Mouse (Mus musculus) heart, embryonic 10.5 days (tissue): ENCODE data around the gene Atox1. TPM values are rescaled to one million over a fixed set of nuclear protein-coding genes. Genes with fewer than 3 reads are reported as not detected.

Experiments
- DNase-seq: peaks from one replicate; pipeline ENCODE4 v3.0.0-alpha.2; 2017; ENCODE audit warnings: low spot score
- H3K27ac ChIP-seq: fragments of 300-500 bp; sonication (generic); 2 replicates; pipeline ENCODE4 v1.5.1; 2016; ENCODE audit warnings: mild to moderate bottlenecking
- H3K27me3 ChIP-seq: fragments of 300-500 bp; sonication (generic); 2 replicates; pipeline ENCODE4 v1.6.1; 2016; ENCODE audit warnings: mild to moderate bottlenecking; ENCODE audit not compliant: poor library complexity, insufficient read depth, severe bottlenecking
- H3K36me3 ChIP-seq: fragments of 300-500 bp; sonication (generic); 2 replicates; pipeline ENCODE4 v1.6.1; 2016; ENCODE audit warnings: mild to moderate bottlenecking, moderate library complexity
- H3K4me1 ChIP-seq: fragments of 300-500 bp; sonication (generic); 2 replicates; pipeline ENCODE4 v1.6.1; 2016; ENCODE audit warnings: mild to moderate bottlenecking
- H3K4me3 ChIP-seq: fragments of 300-500 bp; sonication (generic); 2 replicates; pipeline ENCODE4 v1.5.1; 2016; ENCODE audit warnings: mild to moderate bottlenecking, moderate library complexity
- H3K9me3 ChIP-seq: fragments of 300-500 bp; sonication (generic); 2 replicates; pipeline ENCODE4 v1.6.1; 2016; ENCODE audit warnings: mild to moderate bottlenecking, moderate library complexity
- WGBS: fragments of 180-500 bp; shearing (Covaris S2); methylation state at CpG from one replicate; pipeline ENCODE4 v1.1.7; 2016; 5-methylcytosine and 5-hydroxymethylcytosine counted together
- polyA plus RNA-seq: library from polyadenylated mRNA; unstranded; fragments of >200 nt; fragmentation: Nextera tagmentation; extraction: Ambion mirVana; gene quantifications from 2 replicates; pipeline ENCODE4 v1.2.1, GENCODE M21; 2016

The Atox1 gene
- polyA plus RNA-seq, 1 experiment from 2014 or later, result 269 TPM

GRCm38 (mm10) chr11:55444772-55445171 lies 16.3 kb downstream of the Atox1 start:
- Histone ChIP-seq H3K4me3 (no peak overlapping the region), H3K27me3 (no peaks in the 10 kb centered on the region), H3K27ac (no peak overlapping the region; the same call in 1 of the 2 replicates), H3K36me3 (peaks cover 15% of the 10 kb centered on the region), H3K4me1 (peaks cover 35% of the 10 kb centered on the region), H3K9me3 (no peaks in the 10 kb centered on the region)
- no peak for DNase-seq
- WGBS, result 5% methylated on average over 1 of the region's 1 CpGs

- H3K4me1 ChIP-seq, result peaks cover 33% of the 10 kb centered on the region
- no peak for DNase-seq
- no peak overlapping the region for H3K4me3 ChIP-seq
- no peaks in the 10 kb centered on the region for H3K27me3 ChIP-seq
- H3K9me3 ChIP-seq, result no peaks in the 10 kb centered on the region
- H3K36me3 ChIP-seq, result no peaks in the 10 kb centered on the region
- H3K27ac ChIP-seq, result no peak overlapping the region
- 56% methylated on average over 5 of the region's 5 CpGs for WGBS
These were observed 21.3 kb downstream of the Atox1 start for GRCm38 (mm10) chr11:55439718-55440117.

- WGBS, result 33% methylated on average over 4 of the region's 4 CpGs
These were observed 23.0 kb downstream of the Atox1 start for GRCm38 (mm10) chr11:55438031-55438430.

GRCm38 (mm10) chr11:55436089-55436488 lies 24.9 kb downstream of the Atox1 start:
- Histone ChIP-seq H3K9me3 (no peaks in the 10 kb centered on the region), H3K27ac (no peak overlapping the region), H3K4me1 (peaks cover 24% of the 10 kb centered on the region), H3K4me3 (no peak overlapping the region), H3K27me3 (no peaks in the 10 kb centered on the region), H3K36me3 (no peaks in the 10 kb centered on the region)
- DNase-seq, result no peak
- 78% methylated on average over 6 of the region's 6 CpGs for WGBS

More at GRCm38 (mm10) chr11:55438031-55438430, 23.0 kb downstream of the Atox1 start:
- no peak overlapping the region; the same call in 1 of the 2 replicates for H3K27ac ChIP-seq
- no peaks in the 10 kb centered on the region for H3K9me3 ChIP-seq
- H3K4me1 ChIP-seq, result peaks cover 34% of the 10 kb centered on the region
- no peak for DNase-seq
- no peak overlapping the region for H3K4me3 ChIP-seq
- no peaks in the 10 kb centered on the region for H3K36me3 ChIP-seq
- H3K27me3 ChIP-seq, result no peaks in the 10 kb centered on the region

GRCm38 (mm10) chr11:55432981-55433380 lies 28.1 kb downstream of the Atox1 start:
- Histone ChIP-seq H3K27ac (peak overlapping the region; percentile 86), H3K27me3 (no peaks in the 10 kb centered on the region)

GRCm38 (mm10) chr11:55429973-55430372 lies 31.1 kb downstream of the Atox1 start:
- WGBS, result 92% methylated on average over 2 of the region's 2 CpGs
- no peaks in the 10 kb centered on the region for H3K36me3 ChIP-seq
- H3K9me3 ChIP-seq, result no peaks in the 10 kb centered on the region
- H3K27me3 ChIP-seq, result no peaks in the 10 kb centered on the region
- H3K4me3 ChIP-seq, result no peak overlapping the region
- peaks cover 27% of the 10 kb centered on the region for H3K4me1 ChIP-seq
- peak overlapping the region; percentile 52; the same call in 1 of the 2 replicates for H3K27ac ChIP-seq
- no peak for DNase-seq

More at GRCm38 (mm10) chr11:55432981-55433380, 28.1 kb downstream of the Atox1 start:
- peak; percentile 86 for DNase-seq
- Histone ChIP-seq H3K36me3 (no peaks in the 10 kb centered on the region), H3K9me3 (no peaks in the 10 kb centered on the region), H3K4me3 (no peak overlapping the region), H3K4me1 (peaks cover 30% of the 10 kb centered on the region)
- whole genome bisulfite sequencing, result 14% methylated on average over 3 of the region's 3 CpGs

- Histone ChIP-seq H3K4me3 (0 out of 2 replicates have a peak overlapping the region, but pooled peaks have one; percentile 12), H3K27me3 (no peaks in the 10 kb centered on the region), H3K36me3 (no peaks in the 10 kb centered on the region), H3K4me1 (peaks cover 43% of the 10 kb centered on the region), H3K9me3 (no peaks in the 10 kb centered on the region), H3K27ac (peak overlapping the region; percentile 87)
- 21% methylated on average over 16 of the region's 16 CpGs for WGBS
- DNase-seq, result peak; percentile 91
These were observed 32.6 kb downstream of the Atox1 start for GRCm38 (mm10) chr11:55428186-55429012.

- Histone ChIP-seq H3K27me3 (no peaks in the 10 kb centered on the region), H3K4me1 (peaks cover 61% of the 10 kb centered on the region), H3K9me3 (no peaks in the 10 kb centered on the region), H3K27ac (peak overlapping the region; percentile 81), H3K4me3 (no peak overlapping the region), H3K36me3 (no peaks in the 10 kb centered on the region)
- DNase-seq, result no peak
- WGBS, result 77% methylated on average over 8 of the region's 8 CpGs
These were observed 36.2 kb downstream of the Atox1 start for GRCm38 (mm10) chr11:55424746-55425360.

- peak overlapping the region; percentile 81 for H3K27ac ChIP-seq
- WGBS, result 23% methylated on average over 4 of the region's 4 CpGs
- no peaks in the 10 kb centered on the region for H3K9me3 ChIP-seq
- DNase-seq, result peak; percentile 87
- no peak overlapping the region for H3K4me3 ChIP-seq
- H3K27me3 ChIP-seq, result no peaks in the 10 kb centered on the region
- H3K36me3 ChIP-seq, result no peaks in the 10 kb centered on the region
- peaks cover 63% of the 10 kb centered on the region for H3K4me1 ChIP-seq
These were observed 37.3 kb downstream of the Atox1 start for GRCm38 (mm10) chr11:55423756-55424155.

GRCm38 (mm10) chr11:55422978-55423377 lies 38.1 kb downstream of the Atox1 start, which contains the start of gene Sparc:
Sparc (minus strand) TSS chr11:55423183.
- DNase-seq, result no peak
- H3K4me1 ChIP-seq, result peaks cover 59% of the 10 kb centered on the region
- H3K9me3 ChIP-seq, result no peaks in the 10 kb centered on the region
- H3K27me3 ChIP-seq, result no peaks in the 10 kb centered on the region
- no peaks in the 10 kb centered on the region for H3K36me3 ChIP-seq
- no peak within 1 kb of the TSS for H3K4me3 ChIP-seq
- WGBS, result 91% methylated on average over 1 of the region's 1 CpGs
- peak within 1 kb of the TSS; percentile 81 for H3K27ac ChIP-seq

- peaks cover 77% of the 10 kb centered on the region for H3K4me1 ChIP-seq
- 3% methylated on average over 9 of the region's 9 CpGs for WGBS
These were observed 41.2 kb downstream of the Atox1 start for GRCm38 (mm10) chr11:55419678-55420307.

GRCm38 (mm10) chr11:55419296-55419677 lies 41.8 kb downstream of the Atox1 start:
- no peaks in the 10 kb centered on the region for H3K27me3 ChIP-seq
- H3K4me3 ChIP-seq, result peak overlapping the region; percentile 63
- WGBS, result under 1% methylated on average over 4 of the region's 4 CpGs
- no peaks in the 10 kb centered on the region for H3K9me3 ChIP-seq
- peak overlapping the region; percentile 97 for H3K27ac ChIP-seq
- peaks cover 10% of the 10 kb centered on the region; the same call in 1 of the 2 replicates for H3K36me3 ChIP-seq
- no peak for DNase-seq
- peaks cover 77% of the 10 kb centered on the region for H3K4me1 ChIP-seq

More at GRCm38 (mm10) chr11:55419678-55420307, 41.2 kb downstream of the Atox1 start:
- H3K9me3 ChIP-seq, result no peaks in the 10 kb centered on the region
- DNase-seq, result peak; percentile 93
- peak overlapping the region; percentile 97 for H3K27ac ChIP-seq
- no peaks in the 10 kb centered on the region for H3K27me3 ChIP-seq
- H3K36me3 ChIP-seq, result peaks cover 9% of the 10 kb centered on the region; the same call in 1 of the 2 replicates
- peak overlapping the region; percentile 63 for H3K4me3 ChIP-seq
